Mouse (Mus musculus): ENCODE results near the gene Exosc2. TPM values are rescaled to one million over a fixed set of nuclear protein-coding genes. Genes with fewer than 3 reads are reported as not detected.

The Exosc2 gene
- polyA plus RNA-seq, 1 experiment from 2014 or later: 83.8 TPM

DNA sequence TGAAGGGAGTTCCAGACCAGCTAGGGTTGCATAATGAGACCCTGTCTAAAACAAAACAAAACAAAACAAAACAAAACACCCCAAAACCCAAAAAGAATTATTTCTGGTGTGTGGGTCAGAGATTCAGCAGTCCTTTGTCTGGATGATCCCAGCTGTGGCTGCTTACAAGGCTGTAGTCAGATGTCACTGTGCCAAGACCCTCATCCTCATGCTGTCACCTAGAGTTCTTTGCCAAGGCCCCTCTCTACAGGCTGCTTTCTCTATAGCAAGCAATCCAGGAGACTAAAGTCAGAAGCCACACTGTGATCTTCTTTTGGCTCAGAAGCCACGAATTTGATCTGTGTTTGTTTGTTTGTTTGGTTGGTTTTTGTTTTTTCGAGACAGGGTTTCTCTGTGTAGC is 42.2 kb downstream of the Exosc2 start:
- WGBS: 74% methylated on average over 2 of the region's 2 CpGs
- H3K4me3 ChIP-seq: no peak overlapping the region

DNA sequence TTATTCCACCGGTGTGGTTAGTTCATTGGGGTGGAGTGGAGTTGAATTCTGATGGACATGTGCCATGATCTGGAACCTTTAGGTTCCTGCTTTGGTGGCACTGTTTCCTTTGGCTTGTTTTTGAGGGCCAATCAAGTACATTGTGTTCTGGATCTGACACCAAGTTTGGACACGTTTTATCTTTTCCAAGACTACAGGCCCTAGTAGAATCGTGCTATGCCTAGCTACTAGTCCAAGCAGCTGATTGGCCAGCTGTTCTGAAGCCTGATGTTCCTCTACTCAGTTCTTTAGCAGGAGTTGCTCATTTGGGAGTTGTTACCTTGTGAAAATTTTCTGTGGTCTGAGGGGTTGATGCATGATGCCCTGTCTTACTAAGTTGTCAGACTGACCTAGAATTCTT is 43.3 kb downstream of the Exosc2 start:
- H3K27ac ChIP-seq: no peak overlapping the region
- H3K9ac ChIP-seq: no peak overlapping the region
- H3K4me3 ChIP-seq: no peak overlapping the region
- H3K4me1 ChIP-seq: no peaks in the 10 kb centered on the region
- H3K9me3 ChIP-seq: no peaks in the 10 kb centered on the region
- no peaks in the 10 kb centered on the region for H3K27me3 ChIP-seq
- no peak for ATAC-seq (ENCODE audit: insufficient number of reproducible peaks, insufficient read depth, low FRiP score, low TSS enrichment, low read depth)
- no peak overlapping the region for H3K4me2 ChIP-seq
- 79% methylated on average over 3 of the region's 3 CpGs for WGBS
- H3K36me3 ChIP-seq: peaks cover 9% of the 10 kb centered on the region; the same call in 1 of the 2 replicates

More for the DNA sequence above, 42.2 kb downstream of the Exosc2 start:
- H3K27me3 ChIP-seq: no peaks in the 10 kb centered on the region
- H3K9me3 ChIP-seq: no peaks in the 10 kb centered on the region
- no peaks in the 10 kb centered on the region for H3K4me1 ChIP-seq
- H3K4me2 ChIP-seq: no peak overlapping the region
- no peak overlapping the region for H3K9ac ChIP-seq
- no peak overlapping the region for H3K27ac ChIP-seq
- ATAC-seq (ENCODE audit: insufficient number of reproducible peaks, insufficient read depth, low FRiP score, low TSS enrichment, low read depth): no peak
- peaks cover 14% of the 10 kb centered on the region; the same call in 1 of the 2 replicates for H3K36me3 ChIP-seq

DNA sequence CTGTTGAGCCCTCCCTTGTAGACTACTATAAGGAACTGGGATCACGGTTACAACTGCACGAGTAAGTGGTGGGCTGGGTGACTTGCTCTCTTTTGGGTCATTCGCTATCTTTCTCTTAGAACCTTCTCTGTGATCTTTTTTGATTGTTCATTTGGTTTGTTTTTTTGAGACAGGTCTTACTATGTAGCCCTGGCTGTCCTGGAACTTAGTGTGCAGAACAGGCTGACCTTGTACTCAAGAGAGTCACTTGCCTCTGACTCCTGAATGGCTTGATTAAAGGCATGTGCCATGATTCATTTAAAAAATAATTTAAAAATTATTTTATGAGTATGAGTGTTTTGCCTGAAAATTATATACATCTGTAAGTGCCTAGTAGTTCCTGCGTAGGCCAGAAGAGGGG is 44.3 kb downstream of the Exosc2 start:
- Histone ChIP-seq H3K36me3 (peaks cover 9% of the 10 kb centered on the region; the same call in 1 of the 2 replicates), H3K27ac (no peak overlapping the region), H3K9me3 (no peaks in the 10 kb centered on the region), H3K9ac (no peak overlapping the region), H3K4me2 (no peak overlapping the region), H3K4me1 (no peaks in the 10 kb centered on the region), H3K27me3 (no peaks in the 10 kb centered on the region), H3K4me3 (no peak overlapping the region)
- ATAC-seq (ENCODE audit: insufficient number of reproducible peaks, insufficient read depth, low FRiP score, low TSS enrichment, low read depth): no peak
- 91% methylated on average over 4 of the region's 4 CpGs for WGBS

DNA sequence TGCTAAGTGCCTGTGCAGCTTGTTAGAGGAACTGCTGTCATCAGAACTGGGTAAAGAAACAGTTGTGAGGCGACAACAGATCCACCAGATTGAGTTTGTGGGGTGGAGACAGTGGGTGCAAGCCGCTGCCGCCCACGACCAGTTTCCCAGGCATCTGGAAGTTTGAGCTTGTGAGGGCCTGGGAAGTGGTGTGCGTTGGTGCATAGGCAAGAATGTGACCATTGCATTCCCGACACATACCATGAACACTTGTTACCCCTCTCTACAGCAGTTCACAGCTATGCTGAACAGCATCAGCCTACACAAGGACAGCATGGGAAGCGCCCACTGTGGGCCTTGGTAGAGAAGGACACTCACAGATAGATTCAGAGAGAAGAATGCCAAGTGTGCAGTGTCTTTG is 45.5 kb downstream of the Exosc2 start:
- Histone ChIP-seq H3K27ac (no peak overlapping the region), H3K4me3 (no peak overlapping the region)
- 86% methylated on average over 7 of the region's 7 CpGs for WGBS

DNA sequence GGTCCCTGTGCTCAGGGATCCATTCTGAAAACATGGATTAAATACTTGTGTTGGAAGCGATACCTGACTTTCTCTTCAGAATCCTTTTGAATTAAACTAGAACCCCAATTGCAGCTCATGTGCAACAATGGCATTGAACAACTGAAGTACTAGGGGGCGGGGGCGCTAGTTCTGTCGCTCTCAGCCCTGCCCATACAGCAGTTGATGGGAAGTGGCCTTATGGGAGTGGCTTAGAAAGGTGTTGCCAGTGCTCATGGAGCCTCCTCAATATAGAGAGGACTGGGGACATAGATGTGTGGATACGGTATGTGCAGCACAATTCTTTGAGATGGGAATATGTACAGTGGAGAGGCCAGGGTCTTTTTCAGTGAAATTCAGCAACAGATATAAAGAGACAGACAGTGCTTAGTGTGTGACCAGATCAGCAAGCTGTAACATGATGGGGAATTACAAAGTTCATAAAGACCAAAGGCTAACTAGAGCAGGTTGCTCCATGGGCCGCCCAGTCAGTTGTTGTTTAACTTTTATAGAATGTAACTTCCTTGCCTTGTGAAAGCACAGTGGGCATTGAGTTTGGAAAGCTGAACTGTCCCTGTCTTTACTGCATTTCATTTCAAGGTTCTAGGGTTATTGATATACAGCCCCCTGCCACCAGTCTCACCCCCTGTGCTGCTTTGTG is 48.8 kb downstream of the Exosc2 start:
- Histone ChIP-seq H3K9me3 (no peaks in the 10 kb centered on the region), H3K4me1 (no peaks in the 10 kb centered on the region), H3K9ac (no peak overlapping the region), H3K4me3 (no peak overlapping the region), H3K27ac (no peak overlapping the region), H3K27me3 (no peaks in the 10 kb centered on the region), H3K4me2 (no peak overlapping the region), H3K36me3 (0 out of 2 replicates have a peak, but pooled peaks cover 4% of the 10 kb centered on the region)
- WGBS: 83% methylated on average over 6 of the region's 6 CpGs
- ATAC-seq (ENCODE audit: insufficient number of reproducible peaks, insufficient read depth, low FRiP score, low TSS enrichment, low read depth): no peak

More for the DNA sequence above, 45.5 kb downstream of the Exosc2 start:
- H3K4me1 ChIP-seq: no peaks in the 10 kb centered on the region
- no peak overlapping the region for H3K9ac ChIP-seq
- H3K9me3 ChIP-seq: no peaks in the 10 kb centered on the region
- no peak for ATAC-seq (ENCODE audit: insufficient number of reproducible peaks, insufficient read depth, low FRiP score, low TSS enrichment, low read depth)
- no peaks in the 10 kb centered on the region for H3K27me3 ChIP-seq
- peaks cover 9% of the 10 kb centered on the region; the same call in 1 of the 2 replicates for H3K36me3 ChIP-seq
- no peak overlapping the region for H3K4me2 ChIP-seq

DNA sequence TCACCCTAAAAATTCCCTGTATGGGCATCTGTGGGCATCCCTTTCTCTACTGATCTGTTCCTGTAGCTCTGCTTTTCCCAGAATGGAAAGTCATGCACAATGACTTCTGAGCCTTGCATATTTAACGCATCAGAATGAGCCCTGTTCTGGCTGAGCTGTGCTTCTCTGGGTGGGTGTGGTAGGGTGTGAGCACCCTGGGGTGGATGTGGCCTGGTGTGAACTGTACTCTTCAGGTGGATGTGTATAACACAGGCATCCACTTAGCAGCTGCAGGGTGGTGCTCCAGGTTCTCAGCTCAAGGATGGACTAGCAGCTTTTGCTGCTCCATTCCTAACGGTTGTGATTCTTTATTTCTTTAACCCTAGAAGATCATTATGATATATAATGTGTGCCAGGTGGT is 49.4 kb downstream of the Exosc2 start:
- Histone ChIP-seq H3K4me3 (no peak overlapping the region), H3K36me3 (0 out of 2 replicates have a peak, but pooled peaks cover 2% of the 10 kb centered on the region), H3K4me1 (no peaks in the 10 kb centered on the region), H3K27ac (no peak overlapping the region), H3K27me3 (no peaks in the 10 kb centered on the region), H3K9me3 (no peaks in the 10 kb centered on the region), H3K4me2 (no peak overlapping the region), H3K9ac (no peak overlapping the region)
- 62% methylated on average over 2 of the region's 2 CpGs for WGBS
- ATAC-seq (ENCODE audit: insufficient number of reproducible peaks, insufficient read depth, low FRiP score, low TSS enrichment, low read depth): no peak

DNA sequence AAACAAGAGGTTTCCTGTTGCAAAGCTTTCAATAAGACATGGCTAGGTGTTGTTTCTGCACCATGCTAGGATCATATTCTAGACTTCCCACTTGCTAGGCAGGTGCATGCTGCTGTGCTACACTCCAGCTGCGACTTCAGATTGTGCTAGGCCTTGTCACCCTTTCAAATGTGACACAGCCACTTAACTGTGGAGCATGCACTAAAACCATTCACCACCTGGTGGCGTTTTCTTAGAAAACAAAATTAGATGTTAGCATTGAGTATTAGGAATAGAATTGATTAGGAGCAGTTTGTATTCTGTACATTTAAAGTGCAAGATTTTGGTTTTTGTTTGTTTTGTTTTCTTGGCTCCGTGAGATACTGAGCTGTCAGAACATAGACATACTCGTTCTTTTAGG is 50.3 kb downstream of the Exosc2 start:
- no peaks in the 10 kb centered on the region for H3K9me3 ChIP-seq
- ATAC-seq (ENCODE audit: insufficient number of reproducible peaks, insufficient read depth, low FRiP score, low TSS enrichment, low read depth): no peak
- H3K36me3 ChIP-seq: 0 out of 2 replicates have a peak, but pooled peaks cover 5% of the 10 kb centered on the region
- no peak overlapping the region for H3K9ac ChIP-seq
- H3K27me3 ChIP-seq: no peaks in the 10 kb centered on the region
- no peak overlapping the region for H3K27ac ChIP-seq
- no peak overlapping the region for H3K4me2 ChIP-seq
- 61% methylated on average over 4 of the region's 4 CpGs for WGBS
- H3K4me1 ChIP-seq: no peaks in the 10 kb centered on the region
- no peak overlapping the region for H3K4me3 ChIP-seq

DNA sequence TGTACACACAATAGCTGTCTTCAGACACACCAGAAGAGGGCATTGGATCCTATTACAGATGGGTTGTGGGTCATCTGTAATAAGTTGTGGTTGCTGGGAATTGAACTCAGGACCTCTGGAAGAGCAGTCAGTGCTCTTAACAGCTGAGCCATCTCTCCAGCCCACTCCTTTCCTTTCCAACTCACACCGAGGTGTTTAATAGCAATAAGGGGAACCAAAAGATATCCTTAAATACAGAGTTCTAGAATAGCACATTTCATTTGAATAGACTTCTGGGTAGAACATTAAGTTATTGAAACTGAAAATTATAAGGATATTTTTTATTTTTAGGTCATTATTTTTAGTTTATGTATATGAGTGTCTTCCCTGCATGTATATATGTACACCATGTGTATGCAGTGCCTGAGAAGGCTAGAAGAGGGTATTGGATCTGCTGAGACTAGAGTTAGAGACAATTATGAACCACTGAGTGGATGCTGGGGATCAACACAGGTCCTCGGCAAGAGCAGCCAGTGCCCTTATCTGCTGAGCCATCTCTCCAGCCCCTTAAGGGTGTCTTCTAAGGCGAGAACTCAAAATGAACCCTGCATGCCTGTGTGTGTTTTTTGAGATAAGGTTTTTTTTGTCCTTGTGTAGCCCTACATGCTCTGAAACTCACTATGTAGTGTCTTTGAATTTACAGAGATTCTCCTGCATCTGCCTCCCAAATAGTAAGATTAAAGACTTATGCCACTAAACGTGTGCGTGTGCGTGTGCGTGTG is 54.4 kb downstream of the Exosc2 start:
- no peak overlapping the region for H3K9ac ChIP-seq
- 0 out of 2 replicates have a peak, but pooled peaks cover 5% of the 10 kb centered on the region for H3K36me3 ChIP-seq
- H3K4me1 ChIP-seq: peaks cover 16% of the 10 kb centered on the region
- no peak for ATAC-seq (ENCODE audit: insufficient number of reproducible peaks, insufficient read depth, low FRiP score, low TSS enrichment, low read depth)
- H3K4me2 ChIP-seq: no peak overlapping the region
- no peaks in the 10 kb centered on the region for H3K27me3 ChIP-seq
- H3K9me3 ChIP-seq: no peaks in the 10 kb centered on the region
- H3K27ac ChIP-seq: no peak overlapping the region
- WGBS: 94% methylated on average over 7 of the region's 7 CpGs
- H3K4me3 ChIP-seq: no peak overlapping the region

DNA sequence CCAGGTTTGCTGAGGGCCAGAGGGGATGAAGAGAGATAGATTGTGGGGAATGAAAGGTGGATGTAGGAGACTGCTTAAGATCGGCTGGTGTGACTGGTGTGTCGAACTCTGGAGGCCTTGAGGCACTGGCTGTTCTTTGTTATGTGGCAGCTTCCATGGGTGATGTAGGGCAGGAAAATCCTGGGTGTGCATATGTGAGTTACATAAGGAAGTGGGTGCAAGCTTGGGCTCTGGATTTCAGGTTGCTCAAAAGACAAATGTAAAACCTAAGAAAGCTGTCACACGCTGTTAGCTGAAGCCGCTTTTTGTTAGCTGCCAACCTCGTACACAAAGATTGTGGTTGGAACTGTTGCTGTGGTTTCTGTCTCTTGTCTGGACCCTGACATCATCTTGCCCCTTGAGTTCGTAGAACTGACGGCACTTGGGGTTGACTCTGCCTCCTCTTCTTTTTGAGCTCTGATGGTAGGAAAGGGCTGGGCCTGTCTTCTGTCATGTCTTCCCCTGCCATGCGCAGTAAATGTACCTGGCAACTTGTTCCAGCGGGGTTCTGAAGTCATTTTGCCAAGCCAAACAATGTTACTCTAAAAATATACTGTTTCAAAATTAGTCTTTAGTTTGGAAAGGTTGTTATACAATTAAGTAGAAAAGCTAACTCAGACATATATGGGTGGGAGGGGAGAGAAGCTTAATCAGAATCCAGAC is 57.2 kb downstream of the Exosc2 start:
- 79% methylated on average over 9 of the region's 9 CpGs for WGBS
- Histone ChIP-seq H3K9me3 (no peaks in the 10 kb centered on the region), H3K36me3 (0 out of 2 replicates have a peak, but pooled peaks cover 5% of the 10 kb centered on the region), H3K4me3 (no peak overlapping the region), H3K4me2 (no peak overlapping the region), H3K27me3 (no peaks in the 10 kb centered on the region), H3K27ac (no peak overlapping the region), H3K4me1 (peaks cover 16% of the 10 kb centered on the region), H3K9ac (no peak overlapping the region; the same call in 1 of the 2 replicates)
- ATAC-seq (ENCODE audit: insufficient number of reproducible peaks, insufficient read depth, low FRiP score, low TSS enrichment, low read depth): no peak

DNA sequence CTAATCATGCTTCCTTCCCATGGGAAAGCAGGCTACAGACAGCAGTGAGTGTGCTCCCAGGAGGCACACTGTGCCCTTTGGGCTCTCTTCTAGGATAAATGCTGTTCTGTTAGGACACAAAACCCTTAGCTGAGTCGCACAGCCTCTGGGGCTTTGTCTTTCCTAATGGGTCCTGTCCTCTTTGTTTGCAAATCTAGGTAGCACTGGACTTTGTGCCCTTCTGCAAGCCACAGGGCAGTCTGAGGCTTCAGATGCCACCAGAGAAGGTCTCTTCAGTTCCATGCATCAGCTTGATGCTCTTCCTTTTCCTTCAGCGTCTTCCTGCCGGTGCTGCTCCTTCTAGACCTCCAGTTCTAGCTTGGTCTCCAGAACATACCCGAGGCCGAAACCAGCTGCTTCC is 60.1 kb downstream of the Exosc2 start:
- H3K9me3 ChIP-seq: no peaks in the 10 kb centered on the region
- no peak overlapping the region for H3K4me2 ChIP-seq
- no peaks in the 10 kb centered on the region for H3K36me3 ChIP-seq
- no peak overlapping the region for H3K4me3 ChIP-seq
- ATAC-seq (ENCODE audit: insufficient number of reproducible peaks, insufficient read depth, low FRiP score, low TSS enrichment, low read depth): no peak
- H3K27me3 ChIP-seq: no peaks in the 10 kb centered on the region
- no peak overlapping the region for H3K9ac ChIP-seq
- no peak overlapping the region for H3K27ac ChIP-seq
- peaks cover 16% of the 10 kb centered on the region for H3K4me1 ChIP-seq
- WGBS: 92% methylated on average over 5 of the region's 5 CpGs
